Mouse (Mus musculus): ENCODE results near the gene Dctn3. TPM values are rescaled to one million over a fixed set of nuclear protein-coding genes. Genes with fewer than 3 reads are reported as not detected.
A peak's percentile ranks its signal among the peaks of the same experiment; 100 is the strongest.
"Not testable (repeated sequence)": the region's sequence is repeated elsewhere in the genome, so short reads cannot be mapped to it uniquely, and the experiment has no call there.

Gene Dctn3
- total RNA-seq (2015), result 80.5 and 92.2 TPM in 2 replicates
- 73.5 and 100 TPM in 2 replicates for total RNA-seq (2017)

DNA sequence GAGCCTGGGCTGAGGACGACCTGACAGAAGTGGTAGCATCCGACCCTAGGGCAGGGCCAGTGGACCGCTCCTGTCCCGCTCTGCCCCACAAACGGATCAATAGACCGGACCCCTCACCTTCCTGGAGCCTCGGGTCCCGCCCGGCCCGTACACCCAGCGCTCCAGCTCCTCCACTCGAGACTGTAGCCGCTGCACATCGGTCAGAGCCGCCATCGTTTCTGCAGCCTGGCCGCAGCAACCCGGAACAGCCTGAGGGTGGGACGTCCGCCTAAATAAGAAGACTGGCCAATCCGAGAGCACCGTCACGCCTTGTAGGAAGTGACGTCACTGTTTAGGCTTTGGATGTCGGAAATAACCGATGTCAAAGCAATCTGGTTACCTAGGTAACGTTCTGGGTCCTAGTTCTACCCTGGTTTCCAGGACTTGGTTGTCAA is at the start of gene Dctn3:
Gene Dctn3, minus strand, starts transcription at position 253 of the 434 bp plus-strand sequence.
- peak; percentile 99 for ATAC-seq (ENCODE audit: poor library complexity, severe bottlenecking)

DNA sequence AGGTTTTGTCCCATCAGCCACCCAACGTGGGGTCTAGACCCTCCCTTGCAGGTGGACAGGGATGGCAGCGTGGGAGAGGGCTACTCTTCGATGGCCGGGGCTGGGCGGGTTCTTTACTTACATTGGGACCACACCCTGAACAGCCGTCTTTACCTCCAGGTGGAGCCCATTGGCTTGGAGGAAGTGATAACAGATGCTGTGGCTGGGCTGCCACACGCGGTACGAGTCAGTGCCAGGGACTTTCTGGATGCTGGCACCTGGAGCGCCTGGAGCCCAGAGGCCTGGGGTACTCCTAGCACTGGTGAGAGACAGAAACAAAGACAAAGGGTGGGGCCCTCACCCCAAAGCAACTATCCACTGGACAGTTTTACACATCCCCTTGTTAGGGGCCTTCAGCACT is 44.3 kb upstream of the Dctn3 start:
- not testable (repeated sequence) for ATAC-seq (ENCODE audit: poor library complexity, severe bottlenecking)

DNA sequence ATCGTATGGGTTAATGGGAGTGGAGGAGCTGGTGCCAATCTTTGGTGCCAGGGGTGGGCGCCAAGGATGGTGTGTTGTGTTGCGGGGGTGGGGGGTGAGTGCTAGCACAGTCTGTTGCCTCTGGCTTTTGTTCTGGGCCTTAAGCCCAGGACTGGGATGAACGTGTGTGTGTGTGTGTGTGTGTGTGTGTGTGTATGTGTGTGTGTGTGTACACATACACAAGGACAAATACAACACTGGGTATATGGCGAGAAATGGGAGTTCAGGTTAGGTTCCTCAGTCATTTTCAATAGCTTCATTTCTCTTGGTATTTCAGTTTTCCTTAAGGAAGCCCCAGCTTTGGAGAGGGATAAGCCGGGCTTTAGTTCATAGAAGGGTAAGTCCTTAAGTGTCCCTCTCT is 40.2 kb upstream of the Dctn3 start:
- ATAC-seq (ENCODE audit: poor library complexity, severe bottlenecking), result not testable (repeated sequence)

DNA sequence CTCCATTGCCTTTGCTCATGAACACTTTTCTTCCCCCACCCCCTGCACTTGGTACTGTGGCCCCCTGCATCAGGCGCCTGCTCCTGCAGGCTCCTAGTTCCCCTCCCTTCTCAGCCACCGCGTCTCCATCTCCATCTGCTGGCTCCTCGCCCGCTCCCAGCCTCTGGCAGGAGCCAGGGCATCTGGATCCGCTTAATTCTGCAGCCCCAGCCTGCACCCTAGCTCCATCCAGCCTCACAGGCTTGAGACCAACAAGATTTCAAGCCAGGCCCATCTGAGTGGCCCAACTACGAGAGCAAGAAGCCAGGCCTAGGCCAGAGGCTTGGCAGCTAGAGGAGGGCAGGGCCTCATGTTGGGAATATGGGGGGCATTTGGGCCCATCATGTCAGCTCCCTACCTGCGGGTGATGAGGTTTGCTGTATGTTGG is 39.7 kb upstream of the Dctn3 start:
- ATAC-seq (ENCODE audit: poor library complexity, severe bottlenecking), result not testable (repeated sequence)

DNA sequence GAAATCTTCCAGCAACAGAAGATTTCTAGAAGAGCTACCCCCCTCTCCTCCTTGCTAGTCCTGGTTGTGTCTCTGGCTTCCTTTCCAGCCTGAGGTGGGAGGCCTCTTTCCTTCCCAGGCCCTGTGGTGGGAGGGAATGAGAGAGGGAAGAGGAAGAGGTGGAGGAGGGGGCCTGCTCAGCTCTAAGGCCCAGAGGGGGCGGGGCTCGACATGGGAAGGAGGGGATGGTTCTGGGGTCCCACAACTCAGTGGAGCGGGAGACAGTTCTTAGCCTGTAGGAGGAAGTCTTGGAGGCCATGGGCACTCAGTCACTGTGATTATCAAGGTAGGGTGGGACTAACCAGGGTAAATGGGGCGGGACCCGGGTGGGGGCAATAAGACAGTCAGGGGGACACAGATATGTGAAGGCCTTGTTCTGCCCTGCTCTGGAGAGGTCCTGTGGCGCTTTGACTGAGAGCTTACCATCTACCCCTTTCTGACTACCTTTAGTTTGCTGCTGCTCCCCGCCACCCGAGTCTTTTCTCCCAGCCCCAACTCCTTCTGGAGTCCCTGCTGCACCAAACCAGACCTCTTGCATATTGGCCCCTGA is 39.2 kb upstream of the Dctn3 start:
- ATAC-seq (ENCODE audit: poor library complexity, severe bottlenecking), result no peak

DNA sequence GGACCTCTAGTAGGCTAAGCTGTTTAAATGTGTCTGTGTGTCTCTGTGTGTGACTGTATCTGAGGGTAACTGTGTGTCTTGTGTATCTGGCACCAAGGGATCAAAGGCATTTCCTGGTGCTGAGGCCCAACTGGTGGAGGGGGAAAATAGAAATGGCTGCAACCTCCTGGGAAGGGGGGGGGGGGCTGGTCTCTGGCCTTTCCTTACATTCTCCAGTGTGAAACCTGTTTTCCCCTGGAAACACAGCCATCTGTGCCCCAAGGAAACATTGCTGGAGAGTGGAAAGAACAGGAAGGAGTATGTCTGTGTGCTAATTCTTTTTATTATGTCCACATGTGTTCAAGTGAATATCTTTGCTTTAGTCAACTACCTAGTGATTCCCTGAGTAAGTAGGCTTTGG is 38.7 kb upstream of the Dctn3 start:
- no peak for ATAC-seq (ENCODE audit: poor library complexity, severe bottlenecking)

DNA sequence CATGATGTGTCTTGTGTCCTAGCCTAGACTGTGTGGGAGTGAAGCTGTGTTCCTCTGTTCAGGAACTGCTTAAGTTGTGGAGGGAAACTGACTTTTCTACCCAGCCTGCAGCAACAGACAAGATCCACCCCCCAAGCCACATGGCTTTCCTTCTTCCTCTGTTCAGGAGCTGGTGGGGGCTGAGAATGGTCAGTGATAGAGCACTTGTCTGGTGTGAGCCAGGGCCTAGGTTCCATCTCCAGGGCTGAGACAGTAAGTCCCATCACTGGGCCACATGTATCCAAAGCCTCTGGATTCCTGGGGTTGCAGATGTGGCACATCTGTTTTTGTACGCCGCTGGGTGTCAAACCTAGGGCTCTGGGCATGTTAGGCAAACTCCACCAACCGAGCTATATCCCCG is 37.9 kb upstream of the Dctn3 start:
- ATAC-seq (ENCODE audit: poor library complexity, severe bottlenecking), result no peak

DNA sequence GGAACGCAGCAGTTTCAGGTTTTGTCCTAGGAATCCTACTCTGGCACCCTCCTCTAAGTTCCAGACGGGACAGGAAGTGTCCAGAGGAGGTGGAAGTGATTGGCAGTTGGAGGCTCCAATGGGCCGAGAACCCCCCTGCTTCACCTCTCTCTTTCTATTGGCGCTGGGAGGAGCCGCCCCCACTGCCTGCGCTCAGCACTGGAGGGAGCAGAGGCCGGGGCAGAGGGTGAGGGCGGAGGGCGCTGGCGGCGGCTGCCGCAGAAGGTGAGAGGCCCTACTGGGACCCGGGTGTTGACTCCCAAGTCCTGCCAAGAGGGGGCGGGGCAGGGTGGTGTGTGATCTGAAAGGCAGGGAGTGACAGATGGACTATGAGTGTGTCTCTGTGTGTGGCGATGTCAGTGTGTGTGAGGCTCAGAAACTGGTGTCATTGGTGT is 37.3 kb upstream of the Dctn3 start:
- ATAC-seq (ENCODE audit: poor library complexity, severe bottlenecking), result peak; percentile 70

DNA sequence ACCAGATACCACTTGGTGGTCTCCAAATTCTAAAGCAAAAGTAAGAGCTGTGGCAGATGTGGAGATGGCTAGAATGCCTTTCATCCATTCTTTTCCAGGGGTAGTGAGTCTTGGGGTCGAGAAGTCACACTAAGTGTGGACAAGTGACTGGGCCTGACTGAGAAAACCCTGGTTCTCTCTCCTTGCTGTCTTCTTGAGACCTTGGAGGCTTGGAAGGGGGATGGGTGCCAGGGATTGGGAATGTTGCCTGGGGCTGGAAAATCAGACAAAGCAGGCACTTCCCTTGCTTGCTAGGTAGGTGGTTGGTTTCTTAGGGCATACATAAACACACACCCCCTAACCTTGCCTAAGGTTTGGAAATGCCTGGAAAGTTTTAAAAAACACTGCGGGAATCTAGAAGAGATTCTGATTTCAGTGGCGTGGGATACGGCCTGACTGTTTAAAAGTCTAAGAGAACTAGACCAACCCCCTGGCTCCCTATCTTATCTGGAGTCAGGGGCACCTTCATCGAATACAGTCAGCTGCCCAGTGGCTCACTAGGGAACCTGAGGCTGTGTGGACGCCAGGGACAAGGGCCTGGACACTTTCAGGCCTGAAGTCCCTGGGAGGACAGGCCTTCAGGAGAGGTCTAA is 36.8 kb upstream of the Dctn3 start:
- no peak for ATAC-seq (ENCODE audit: poor library complexity, severe bottlenecking)

DNA sequence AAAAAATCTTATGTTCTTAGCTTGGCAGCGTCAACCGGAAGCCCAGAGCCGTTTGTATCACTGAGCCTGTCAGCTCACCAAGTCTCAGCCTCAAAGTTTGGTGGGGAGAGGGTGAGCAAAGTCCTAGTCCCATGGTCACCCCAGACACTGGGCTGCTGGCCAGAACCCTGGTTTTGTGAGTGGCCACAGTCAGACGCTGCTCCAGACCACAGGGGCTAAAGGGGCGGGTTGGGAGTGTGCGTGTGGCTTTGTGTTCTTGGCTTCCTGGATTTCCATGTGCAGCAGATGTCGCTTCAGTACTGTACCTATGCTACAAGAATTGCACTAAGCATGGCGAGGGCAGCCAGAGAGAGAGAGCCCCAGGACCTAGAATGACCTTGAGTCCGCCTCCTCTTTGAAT is 36.2 kb upstream of the Dctn3 start:
- no peak for ATAC-seq (ENCODE audit: poor library complexity, severe bottlenecking)

DNA sequence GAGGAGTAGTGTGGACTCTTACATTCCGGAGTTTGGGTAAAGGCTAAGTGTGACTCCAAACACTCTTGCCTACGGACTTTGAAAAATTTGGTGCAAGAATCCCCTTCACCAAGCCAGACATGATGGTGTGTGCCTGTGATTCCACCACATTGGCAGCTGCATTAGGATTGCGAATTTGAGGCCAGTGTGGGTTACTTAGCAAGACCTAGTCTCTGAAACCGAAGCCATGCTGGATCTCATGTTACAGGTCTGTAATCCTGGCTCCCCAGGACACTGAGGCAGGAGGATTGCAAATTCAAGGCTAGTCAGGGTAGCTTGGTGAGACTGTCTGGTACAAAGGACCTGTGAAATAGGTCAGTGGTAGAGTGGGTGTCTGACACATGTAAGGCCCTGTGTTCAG is 35.7 kb upstream of the Dctn3 start:
- no peak for ATAC-seq (ENCODE audit: poor library complexity, severe bottlenecking)

DNA sequence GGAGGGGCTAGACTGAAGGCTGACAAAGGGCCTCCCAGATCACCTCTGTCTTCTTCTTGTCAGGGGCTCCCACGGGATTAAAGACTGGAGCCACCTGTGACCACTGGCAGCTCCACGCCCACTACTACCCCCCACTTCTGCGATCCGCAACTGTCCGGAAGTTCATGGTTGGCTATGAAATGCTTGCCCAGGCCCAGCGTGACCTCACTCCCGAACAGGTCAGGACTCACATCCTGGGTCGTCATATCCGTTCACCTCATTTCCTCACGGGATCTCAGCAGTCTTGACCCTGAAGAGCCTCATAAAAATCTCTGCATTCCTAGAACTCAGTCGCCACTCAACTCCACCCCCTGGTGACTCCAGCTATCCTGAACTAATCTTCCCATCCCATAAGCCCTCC is 35.1 kb upstream of the Dctn3 start:
- no peak for ATAC-seq (ENCODE audit: poor library complexity, severe bottlenecking)

DNA sequence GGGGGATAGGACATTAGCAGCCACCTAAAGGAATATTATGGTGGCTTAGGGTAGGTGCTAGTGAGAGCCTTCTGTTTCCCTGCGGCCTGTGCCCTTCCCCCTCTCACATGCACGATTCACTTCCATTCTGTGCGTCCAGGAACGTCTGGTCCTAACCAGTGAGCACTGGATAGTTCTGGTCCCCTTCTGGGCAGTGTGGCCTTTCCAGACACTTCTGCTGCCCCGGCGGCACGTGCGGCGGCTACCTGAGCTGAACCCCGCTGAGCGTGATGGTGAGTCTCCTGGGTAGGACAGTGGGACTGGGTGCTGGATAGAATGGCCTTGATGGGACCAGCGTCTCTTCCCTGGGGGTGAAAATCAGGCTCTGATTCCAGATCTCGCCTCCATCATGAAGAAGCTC is 34.4 kb upstream of the Dctn3 start:
- no peak for ATAC-seq (ENCODE audit: poor library complexity, severe bottlenecking)

DNA sequence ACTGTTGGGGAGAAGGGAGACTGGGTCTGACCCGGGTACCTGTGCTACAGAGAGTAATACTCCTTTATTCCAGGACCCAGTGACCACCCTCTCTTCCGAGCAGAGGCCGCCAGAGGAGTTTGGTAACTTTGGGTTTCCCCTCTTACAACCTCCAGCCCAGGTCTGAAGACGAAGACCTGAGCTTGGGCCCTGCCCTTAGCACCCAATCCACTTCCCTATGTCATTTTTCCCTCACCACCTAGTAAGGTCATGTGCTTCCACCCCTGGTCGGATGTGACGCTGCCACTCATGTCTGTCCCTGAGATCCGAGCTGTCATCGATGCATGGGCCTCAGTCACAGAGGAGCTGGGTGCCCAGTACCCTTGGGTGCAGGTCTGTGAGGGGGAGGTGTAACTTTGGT is 33.5 kb upstream of the Dctn3 start:
- no peak for ATAC-seq (ENCODE audit: poor library complexity, severe bottlenecking)

DNA sequence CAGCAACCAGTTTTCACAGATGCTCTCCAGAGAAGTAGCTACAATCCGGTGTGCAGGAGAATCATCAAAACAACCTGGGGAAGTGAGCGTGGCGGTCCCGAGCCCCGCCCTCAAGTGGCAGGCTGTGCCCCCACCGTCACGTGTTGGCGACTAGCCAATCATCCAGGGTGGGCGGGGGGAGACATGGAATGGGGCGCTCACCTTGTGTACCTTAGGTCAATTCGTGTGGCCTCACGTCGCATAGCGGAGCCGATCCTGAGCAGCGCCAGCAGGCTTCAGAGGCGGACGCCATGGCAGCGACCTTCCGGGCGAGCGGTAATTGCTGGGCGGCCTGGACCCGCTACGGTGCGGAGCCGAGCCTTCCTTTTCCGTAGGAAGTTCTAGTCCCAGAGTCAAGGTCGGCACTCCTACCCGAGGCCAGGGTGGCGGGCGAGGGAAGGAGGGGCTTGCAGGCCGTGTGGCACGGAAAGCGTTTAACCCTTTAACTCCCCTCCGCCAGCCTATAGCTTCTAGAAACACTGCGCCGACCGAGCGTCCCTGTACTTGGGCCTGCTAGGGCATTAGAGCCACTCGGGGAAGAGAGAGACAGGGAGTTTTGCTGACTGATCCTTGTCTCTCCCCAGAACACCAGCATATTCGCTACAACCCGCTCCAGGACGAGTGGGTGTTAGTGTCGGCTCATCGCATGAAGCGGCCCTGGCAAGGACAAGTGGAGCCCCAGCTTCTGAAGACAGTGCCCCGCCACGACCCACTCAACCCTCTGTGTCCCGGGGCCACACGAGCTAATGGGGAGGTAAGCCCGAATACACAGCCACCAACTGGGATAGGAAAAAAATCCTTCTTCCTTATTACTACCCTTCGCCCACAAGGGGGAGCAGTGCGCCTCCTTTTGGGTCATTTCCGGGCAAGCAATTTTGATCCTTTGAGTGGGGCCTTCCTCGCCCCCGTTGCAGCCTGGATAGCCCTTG is 32.7 kb upstream of the Dctn3 start, which contains the start of gene Sigmar1:
Gene Sigmar1, minus strand, starts transcription at position 820 of the 968 bp plus-strand sequence.
- ATAC-seq (ENCODE audit: poor library complexity, severe bottlenecking), result peak; percentile 82

DNA sequence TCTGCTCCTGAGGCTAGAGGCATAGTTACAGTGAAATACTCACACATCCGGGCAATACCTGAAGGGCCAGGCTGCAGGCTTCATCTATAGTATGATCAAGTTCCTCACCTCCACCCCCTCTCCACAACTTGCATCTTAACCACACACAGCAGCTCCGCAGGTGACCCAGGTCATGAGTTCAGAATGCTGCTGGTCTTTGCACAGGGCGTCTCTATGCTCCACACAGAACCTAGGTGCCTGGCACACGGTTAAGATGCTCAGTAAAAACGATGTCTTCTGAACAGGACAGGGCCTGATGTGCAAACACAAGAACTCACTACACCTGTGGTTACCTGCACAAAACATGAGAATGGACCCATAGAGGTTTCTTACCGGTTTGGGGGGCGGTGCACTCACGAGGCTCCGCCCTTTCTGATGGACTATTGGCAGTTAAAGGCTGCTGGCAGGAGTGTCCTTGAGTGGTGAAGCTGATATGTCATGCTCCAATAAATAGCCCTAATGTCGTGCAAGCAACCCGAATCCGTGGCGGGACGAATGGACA is 31.9 kb upstream of the Dctn3 start, which contains the start of gene Galt:
Gene Galt, plus strand, starts transcription at position 432 of the 541 bp plus-strand sequence.
- peak; percentile 50 for ATAC-seq (ENCODE audit: poor library complexity, severe bottlenecking)

DNA sequence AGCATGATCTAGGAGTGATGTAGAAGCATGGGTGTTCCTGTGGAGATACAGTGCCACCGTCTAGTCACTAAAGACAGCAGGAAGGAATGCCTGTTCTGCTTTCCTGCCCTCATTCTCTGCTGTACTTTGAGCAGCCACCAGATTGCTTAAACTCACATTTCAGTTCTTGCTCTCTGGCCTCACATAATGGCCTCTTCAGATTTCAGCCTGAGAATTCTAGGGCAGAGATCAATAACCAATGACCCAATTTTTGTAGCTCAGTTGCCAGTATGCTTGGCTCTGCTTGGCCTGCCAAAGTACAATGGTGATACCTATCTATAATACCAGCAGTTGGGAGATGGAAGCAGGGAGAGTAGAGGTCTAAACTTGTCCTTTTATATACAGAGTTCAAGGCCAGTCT is 22.1 kb upstream of the Dctn3 start:
- ATAC-seq (ENCODE audit: poor library complexity, severe bottlenecking), result no peak

DNA sequence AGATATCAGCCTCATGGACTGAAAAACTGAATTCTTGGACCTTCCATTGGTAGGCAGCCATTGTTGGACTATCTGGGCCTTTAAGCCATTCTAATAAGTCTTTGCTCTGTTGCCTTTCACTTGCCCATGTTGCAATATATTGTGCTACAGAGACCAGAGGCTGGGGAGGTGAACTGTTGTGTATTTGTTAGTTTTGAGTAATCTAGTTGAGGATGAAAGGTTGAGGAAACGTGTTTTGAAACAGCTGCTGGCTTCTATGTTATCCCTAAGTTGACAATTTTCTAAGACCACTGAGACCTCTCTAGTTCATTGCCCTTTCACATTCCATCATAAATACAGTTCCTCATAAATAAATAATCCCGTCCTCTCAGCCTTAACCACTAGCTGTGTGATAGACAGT is 21.2 kb upstream of the Dctn3 start:
- no peak for ATAC-seq (ENCODE audit: poor library complexity, severe bottlenecking)

DNA sequence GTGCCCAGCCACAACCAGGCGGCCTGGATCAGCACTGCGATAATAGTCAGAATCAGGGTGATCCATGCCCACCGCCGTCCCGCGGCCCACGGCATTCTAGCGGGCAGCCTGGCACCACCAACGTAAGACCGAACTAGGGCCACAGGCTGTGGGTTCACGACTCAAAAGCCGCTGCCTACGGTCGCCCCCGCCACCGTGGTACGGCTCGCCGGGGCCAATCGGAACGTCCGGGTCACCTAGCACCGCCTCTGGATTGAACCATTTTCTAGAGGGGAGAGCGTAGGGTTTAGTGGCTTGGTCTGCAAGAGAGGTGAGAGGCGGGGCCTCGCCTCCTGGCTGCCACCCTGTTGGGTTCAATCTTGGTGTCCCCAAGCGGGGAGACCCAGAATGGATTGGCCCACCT is 18.2 kb upstream of the Dctn3 start:
- ATAC-seq (ENCODE audit: poor library complexity, severe bottlenecking), result peak; percentile 86

DNA sequence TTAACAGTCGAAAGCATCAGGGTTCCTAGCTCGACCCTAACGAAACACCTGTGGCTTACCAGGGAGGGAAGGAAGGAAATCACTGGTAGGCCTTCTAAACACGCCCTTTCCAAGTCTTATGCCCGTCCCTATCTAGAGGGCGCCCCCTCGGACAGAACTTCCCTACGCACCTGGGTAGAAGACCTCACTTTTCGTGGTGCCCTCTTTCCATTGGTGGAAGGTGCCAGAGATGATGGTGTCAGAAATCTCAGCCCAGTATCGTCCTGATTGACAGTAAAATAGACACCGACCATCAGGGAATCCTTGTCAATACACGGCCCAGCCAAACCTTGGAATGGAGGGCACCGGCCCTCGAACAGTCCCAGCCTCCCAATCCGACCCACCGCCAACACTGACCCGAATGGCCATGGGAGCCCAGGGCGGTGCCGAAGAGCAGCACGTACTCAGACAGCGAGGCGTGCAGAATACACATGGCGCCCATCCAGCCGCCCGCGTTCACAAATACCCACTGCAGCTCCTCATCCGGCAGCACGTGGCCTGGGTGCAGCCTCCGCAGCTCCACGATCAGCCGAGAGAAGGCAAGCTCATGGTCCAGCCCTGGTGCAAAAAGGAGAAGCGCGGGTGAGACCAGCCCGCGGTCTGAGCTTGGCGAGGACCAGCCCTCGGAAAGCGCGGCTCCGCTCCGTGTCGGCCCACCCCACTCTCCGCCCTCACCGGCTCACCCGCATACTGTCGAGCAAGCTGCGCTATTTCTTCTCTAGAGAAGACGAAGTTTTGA is 17.6 kb upstream of the Dctn3 start:
- peak; percentile 71 for ATAC-seq (ENCODE audit: poor library complexity, severe bottlenecking)
